Mouse (Mus musculus) megakaryocyte, embryonic 14.5 days (primary cell): ENCODE results near the gene Samd3.

Source experiments
- FLI1 ChIP-seq: IDR thresholded peaks from 2 replicates; pipeline ENCODE4 v1.6.1; 2012; ENCODE audit warnings: low read length, inconsistent platforms, mixed read lengths
- GATA1 ChIP-seq: IDR thresholded peaks from 3 replicates; pipeline ENCODE4 v1.6.1; 2012; ENCODE audit warnings: mixed read lengths, low read length, inconsistent platforms, borderline replicate concordance

DNA sequence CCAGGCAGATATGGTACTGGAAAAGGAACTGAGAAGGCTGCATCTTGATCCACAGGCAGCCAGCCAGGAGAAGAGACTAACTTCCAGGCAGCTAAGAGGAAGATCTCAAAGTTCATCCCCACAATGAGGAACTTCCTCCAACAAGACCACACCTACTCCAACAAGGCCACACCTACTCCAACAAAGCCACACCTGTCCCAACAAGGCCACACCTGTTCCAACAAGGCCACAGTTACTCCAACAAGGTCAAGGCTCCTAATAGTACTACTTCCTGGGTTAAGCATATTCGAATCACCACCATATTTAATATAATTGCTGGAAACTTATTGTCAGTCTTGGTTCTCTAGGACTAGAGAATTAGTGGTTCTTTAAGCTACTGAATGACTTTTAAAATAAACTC, 34.6 kb upstream of the Samd3 start:
- TF ChIP-seq GATA1: no peak
- no peak for TF ChIP-seq FLI1
